Mouse (Mus musculus) limb, embryonic 14.5 days (tissue): ENCODE data around the gene Foxc1. TPM values are rescaled to one million over a fixed set of nuclear protein-coding genes. Genes with fewer than 3 reads are reported as not detected.
A peak's percentile ranks its signal among the peaks of the same experiment; 100 is the strongest.

Experiments
- ATAC-seq: fragments of 200-750 bp; cut with Nextera tagmentation; 2 replicates; pipeline ENCODE4 v1.8.0; 2017; ENCODE audit warnings: low read depth, moderate number of reproducible peaks, moderate TSS enrichment; ENCODE audit not compliant: low FRiP score
- DNase-seq: peaks from one replicate; pipeline ENCODE4 v3.0.0-alpha.2; 2015; ENCODE audit warnings: low spot score
- H3K27ac ChIP-seq: fragments of 300-500 bp; sonication (generic); replicated peaks from 2 replicates; pipeline ENCODE4 v1.5.1; 2014; ENCODE audit warnings: low read depth, mild to moderate bottlenecking, low read length, moderate library complexity, mixed read lengths
- H3K27me3 ChIP-seq: fragments of 300-500 bp; sonication (generic); 2 replicates; pipeline ENCODE4 v1.6.1; 2014; ENCODE audit warnings: low read length, mixed read lengths; ENCODE audit not compliant: control insufficient read depth, insufficient read depth
- H3K36me3 ChIP-seq: fragments of 300-500 bp; sonication (generic); 2 replicates; pipeline ENCODE4 v1.6.1; 2014; ENCODE audit warnings: mild to moderate bottlenecking, low read length, moderate library complexity, mixed read lengths; ENCODE audit not compliant: control insufficient read depth, insufficient read depth
- H3K4me1 ChIP-seq: fragments of 300-500 bp; sonication (generic); 2 replicates; pipeline ENCODE4 v1.6.1; 2014; ENCODE audit warnings: antibody characterized with exemption, low read length, mixed read lengths; ENCODE audit not compliant: control insufficient read depth, insufficient read depth
- H3K4me2 ChIP-seq: fragments of 300-500 bp; sonication (generic); replicated peaks from 2 replicates; pipeline ENCODE4 v1.6.1; 2014; ENCODE audit warnings: low read depth, mild to moderate bottlenecking, low read length, moderate library complexity; ENCODE audit not compliant: severe bottlenecking
- H3K4me3 ChIP-seq: fragments of 300-500 bp; sonication (generic); replicated peaks from 2 replicates; pipeline ENCODE4 v1.5.1; 2014; ENCODE audit warnings: low read length
- H3K9ac ChIP-seq: fragments of 300-500 bp; sonication (generic); 2 replicates; pipeline ENCODE4 v1.6.1; 2014; ENCODE audit warnings: mild to moderate bottlenecking, low read depth, low read length, moderate library complexity; ENCODE audit not compliant: severe bottlenecking
- H3K9me3 ChIP-seq: fragments of 300-500 bp; sonication (generic); 2 replicates; pipeline ENCODE4 v1.6.1; 2016; ENCODE audit warnings: low read length; ENCODE audit not compliant: control insufficient read depth
- POLR2A ChIP-seq: fragments of 200-500 bp; IDR thresholded peaks from 2 replicates; pipeline ENCODE4 v1.8.0; 2012; ENCODE audit warnings: inconsistent platforms, mild to moderate bottlenecking, moderate library complexity, borderline replicate concordance; ENCODE audit not compliant: insufficient read depth, insufficient read length; ENCODE audit errors: extremely low read depth
- WGBS: fragments of 180-500 bp; shearing (Covaris S2); extraction: QIAGEN DNeasy Blood & Tissue Kit; methylation state at CpG from one replicate; pipeline ENCODE4 v1.1.7; 2014; 5-methylcytosine and 5-hydroxymethylcytosine counted together
- polyA plus RNA-seq, 2 experiments: library from polyadenylated mRNA; depleted of rRNA in 1 of 2; stranded (reverse) in 1 of 2; unstranded in 1 of 2; fragments of >200 nt; fragmentation: Nextera tagmentation in 1 of 2; extraction: Ambion mirVana in 1 of 2; gene quantifications; 2 replicates each; pipeline versions ENCODE4 v1.2.1 to v1.2.3; 2012 to 2014

Foxc1 gene
- polyA plus RNA-seq, 2 experiments, result 8.5 to 15.1 TPM

- WGBS, result 2% methylated on average over 28 of the region's 34 CpGs
Observed at GRCm38 (mm10) chr13:31805831-31806427, 504 bp upstream of the Foxc1 start.

GRCm38 (mm10) chr13:31806890-31807735 is 680 bp downstream of the Foxc1 start:
- Histone ChIP-seq H3K27me3 (peaks cover 74% of the 10 kb centered on the region), H3K36me3 (peaks cover 26% of the 10 kb centered on the region), H3K4me2 (peak overlapping the region; percentile 80), H3K27ac (peak overlapping the region; percentile 98), H3K4me1 (peaks cover 14% of the 10 kb centered on the region; the same call in 1 of the 2 replicates), H3K9ac (peak overlapping the region; percentile 94), H3K9me3 (no peaks in the 10 kb centered on the region), H3K4me3 (peak overlapping the region; percentile 69)
- WGBS, result under 1% methylated on average over 65 of the region's 101 CpGs
- ATAC-seq, result peak; percentile 28
- DNase-seq, result no peak
- TF ChIP-seq POLR2A, result no peak

More at GRCm38 (mm10) chr13:31805831-31806427, 504 bp upstream of the Foxc1 start:
- H3K27ac ChIP-seq, result peak overlapping the region; percentile 78
- H3K4me1 ChIP-seq, result peaks cover 21% of the 10 kb centered on the region
- peak overlapping the region; percentile 80 for H3K4me2 ChIP-seq
- ATAC-seq (peak; percentile 48), DNase-seq (no peak)
- peak overlapping the region; percentile 69 for H3K4me3 ChIP-seq
- TF ChIP-seq POLR2A, result no peak
- peaks cover 20% of the 10 kb centered on the region for H3K36me3 ChIP-seq
- H3K9me3 ChIP-seq, result no peaks in the 10 kb centered on the region
- peaks cover 72% of the 10 kb centered on the region for H3K27me3 ChIP-seq
- peak overlapping the region; percentile 94 for H3K9ac ChIP-seq

GRCm38 (mm10) chr13:31807736-31808115 is 1.3 kb downstream of the Foxc1 start:
- H3K4me1 ChIP-seq, result peaks cover 11% of the 10 kb centered on the region; the same call in 1 of the 2 replicates
- DNase-seq, result no peak
- peak overlapping the region; percentile 80 for H3K4me2 ChIP-seq
- peaks cover 70% of the 10 kb centered on the region for H3K27me3 ChIP-seq
- no peak for ATAC-seq
- H3K4me3 ChIP-seq, result peak overlapping the region; percentile 69
- H3K9me3 ChIP-seq, result no peaks in the 10 kb centered on the region
- 0% methylated on average over 9 of the region's 47 CpGs for WGBS
- H3K27ac ChIP-seq, result peak overlapping the region; percentile 98
- H3K36me3 ChIP-seq, result peaks cover 28% of the 10 kb centered on the region
- no peak for TF ChIP-seq POLR2A
- H3K9ac ChIP-seq, result peak overlapping the region; percentile 94

- Histone ChIP-seq H3K4me2 (peak overlapping the region; percentile 80), H3K27me3 (peaks cover 71% of the 10 kb centered on the region), H3K4me1 (peaks cover 9% of the 10 kb centered on the region; the same call in 1 of the 2 replicates), H3K27ac (peak overlapping the region; percentile 98), H3K4me3 (peak overlapping the region; percentile 69), H3K9me3 (no peaks in the 10 kb centered on the region), H3K36me3 (peaks cover 29% of the 10 kb centered on the region), H3K9ac (peak overlapping the region; percentile 94)
- WGBS, result under 1% methylated on average over 22 of the region's 73 CpGs
- no peak for TF ChIP-seq POLR2A
- DNase-seq (no peak), ATAC-seq (no peak)
Observed at GRCm38 (mm10) chr13:31808116-31808803, 1.8 kb downstream of the Foxc1 start.

- peak overlapping the region; percentile 80 for H3K4me2 ChIP-seq
- H3K4me1 ChIP-seq, result peaks cover 4% of the 10 kb centered on the region; the same call in 1 of the 2 replicates
- peak overlapping the region; percentile 94 for H3K9ac ChIP-seq
- TF ChIP-seq POLR2A, result no peak
- H3K9me3 ChIP-seq, result no peaks in the 10 kb centered on the region
- H3K27ac ChIP-seq, result peak overlapping the region; percentile 98
- peaks cover 64% of the 10 kb centered on the region for H3K27me3 ChIP-seq
- peak overlapping the region; percentile 69 for H3K4me3 ChIP-seq
- ATAC-seq (no peak), DNase-seq (no peak)
- 6% methylated on average over 16 of the region's 16 CpGs for WGBS
- H3K36me3 ChIP-seq, result peaks cover 29% of the 10 kb centered on the region
Observed at GRCm38 (mm10) chr13:31808804-31809420, 2.5 kb downstream of the Foxc1 start.
